Mouse (Mus musculus) embryonic facial prominence, embryonic 14.5 days (tissue): ENCODE measurements around the gene Lrfn2. TPM values are rescaled to one million over a fixed set of nuclear protein-coding genes. Genes with fewer than 3 reads are reported as not detected.

ENCODE experiments used
- ATAC-seq: fragments of 200-750 bp; cut with Nextera tagmentation; 2 replicates; pipeline ENCODE4 v1.8.0; 2017; ENCODE audit warnings: low read depth, moderate number of reproducible peaks, moderate TSS enrichment
- DNase-seq: peaks from one replicate; pipeline ENCODE4 v3.0.0-alpha.2; 2015; ENCODE audit warnings: low spot score
- H3K27ac ChIP-seq: fragments of 300-500 bp; sonication (generic); replicated peaks from 2 replicates; pipeline ENCODE4 v1.5.1; 2014; ENCODE audit warnings: low read depth, mild to moderate bottlenecking, low read length, moderate library complexity
- H3K27me3 ChIP-seq: fragments of 300-500 bp; sonication (generic); replicated peaks from 2 replicates; pipeline ENCODE4 v1.6.1; 2014; ENCODE audit warnings: low read length; ENCODE audit not compliant: control insufficient read depth, insufficient read depth
- H3K36me3 ChIP-seq: fragments of 300-500 bp; sonication (generic); 2 replicates; pipeline ENCODE4 v1.6.1; 2014; ENCODE audit warnings: low read length, mixed read lengths; ENCODE audit not compliant: control insufficient read depth, insufficient read depth
- H3K4me1 ChIP-seq: fragments of 300-500 bp; sonication (generic); 2 replicates; pipeline ENCODE4 v1.6.1; 2014; ENCODE audit warnings: antibody characterized with exemption, low read length; ENCODE audit not compliant: control insufficient read depth, insufficient read depth
- H3K4me2 ChIP-seq: fragments of 300-500 bp; sonication (generic); 2 replicates; pipeline ENCODE4 v1.6.1; 2014; ENCODE audit warnings: low read depth, mild to moderate bottlenecking, low read length, moderate library complexity, mixed read lengths
- H3K4me3 ChIP-seq: fragments of 300-500 bp; sonication (generic); 2 replicates; pipeline ENCODE4 v1.5.1; 2014; ENCODE audit warnings: low read depth, mild to moderate bottlenecking, low read length
- H3K9ac ChIP-seq: fragments of 300-500 bp; sonication (generic); 2 replicates; pipeline ENCODE4 v1.6.1; 2014; ENCODE audit warnings: low read depth, mild to moderate bottlenecking, low read length, moderate library complexity, mixed read lengths
- H3K9me3 ChIP-seq: fragments of 300-500 bp; sonication (generic); 2 replicates; pipeline ENCODE4 v1.6.1; 2016; ENCODE audit warnings: low read length; ENCODE audit not compliant: control insufficient read depth
- WGBS: fragments of 180-500 bp; shearing (Covaris S2); extraction: QIAGEN DNeasy Blood & Tissue Kit; methylation state at CpG from one replicate; pipeline ENCODE4 v1.1.7; 2014; 5-methylcytosine and 5-hydroxymethylcytosine counted together
- polyA plus RNA-seq: library from polyadenylated mRNA; unstranded; fragments of >200 nt; fragmentation: Nextera tagmentation; extraction: Ambion mirVana; gene quantifications from 2 replicates; pipeline ENCODE4 v1.2.1, GENCODE M21; 2014

Gene Lrfn2
- polyA plus RNA-seq, 1 experiment from 2014 or later = 0.79 TPM

GRCm38 (mm10) chr17:49035052-49035451 lies 102.9 kb downstream of the Lrfn2 start:
- H3K36me3 ChIP-seq = no peaks in the 10 kb centered on the region
- H3K27ac ChIP-seq = no peak overlapping the region
- no peaks in the 10 kb centered on the region for H3K9me3 ChIP-seq
- no peak for ATAC-seq
- H3K9ac ChIP-seq = no peak overlapping the region
- no peak for DNase-seq
- H3K4me2 ChIP-seq = no peak overlapping the region
- 61% methylated on average over 6 of the region's 6 CpGs for WGBS
- peaks cover 5% of the 10 kb centered on the region for H3K4me1 ChIP-seq
- no peak overlapping the region for H3K4me3 ChIP-seq
- H3K27me3 ChIP-seq = no peaks in the 10 kb centered on the region

- 69% methylated on average over 8 of the region's 8 CpGs for WGBS
- DNase-seq (no peak), ATAC-seq (no peak)
- H3K36me3 ChIP-seq = no peaks in the 10 kb centered on the region
- no peak overlapping the region for H3K4me3 ChIP-seq
- no peak overlapping the region for H3K9ac ChIP-seq
- H3K9me3 ChIP-seq = no peaks in the 10 kb centered on the region
- no peaks in the 10 kb centered on the region for H3K27me3 ChIP-seq
- H3K27ac ChIP-seq = no peak overlapping the region
- no peak overlapping the region for H3K4me2 ChIP-seq
- H3K4me1 ChIP-seq = no peaks in the 10 kb centered on the region
Observed at GRCm38 (mm10) chr17:49037163-49037950, 105.2 kb downstream of the Lrfn2 start.

DNA sequence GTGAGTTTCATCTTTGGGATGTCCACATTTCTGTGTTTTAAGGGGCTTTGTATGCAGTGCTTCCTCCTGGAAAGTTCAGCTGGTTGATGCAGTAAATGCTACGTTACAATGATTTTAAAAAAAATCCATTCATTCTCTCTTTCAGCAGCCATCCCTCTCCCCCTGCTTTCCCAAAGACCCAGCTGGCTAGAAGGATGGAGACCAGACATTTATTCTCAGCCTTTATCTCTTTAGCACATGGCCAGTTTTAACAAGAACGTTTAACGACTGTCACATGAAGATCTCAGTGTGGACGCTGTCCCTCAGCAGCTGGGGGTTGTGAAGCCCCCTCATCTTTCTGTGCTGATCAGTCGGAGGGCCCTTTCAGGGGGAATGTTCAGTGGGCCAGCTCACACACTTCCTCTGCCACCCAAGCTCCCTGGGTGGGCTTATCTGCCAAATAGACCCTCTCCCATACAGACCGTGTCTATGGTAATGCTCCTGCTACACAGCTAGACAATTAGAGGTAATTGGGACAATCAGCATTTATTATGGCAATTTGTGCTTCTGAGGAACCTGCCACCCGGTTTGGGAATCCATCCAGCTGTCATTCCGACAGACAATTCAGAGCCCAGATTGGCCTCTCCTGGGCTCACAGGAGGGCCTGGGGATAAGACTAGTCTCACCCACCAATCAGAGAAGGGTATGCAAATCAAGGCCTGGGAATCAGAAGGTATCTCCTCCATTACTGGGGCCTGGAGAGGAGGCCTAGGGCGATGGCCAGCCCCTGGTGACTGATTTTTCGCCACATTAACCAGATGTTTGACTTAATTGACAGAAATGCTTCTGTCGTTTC lies 111.8 kb downstream of the Lrfn2 start:
- Histone ChIP-seq H3K36me3 (no peaks in the 10 kb centered on the region), H3K9ac (no peak overlapping the region), H3K4me2 (no peak overlapping the region), H3K27ac (no peak overlapping the region), H3K27me3 (no peaks in the 10 kb centered on the region), H3K9me3 (no peaks in the 10 kb centered on the region), H3K4me1 (peaks cover 6% of the 10 kb centered on the region; the same call in 1 of the 2 replicates), H3K4me3 (no peak overlapping the region)
- peak; percentile 92; the same call in 1 of the 2 replicates for ATAC-seq
- 12% methylated on average over 11 of the region's 11 CpGs for whole genome bisulfite sequencing
- DNase-seq = peak; percentile 73

GRCm38 (mm10) chr17:49047921-49048320 lies 115.7 kb downstream of the Lrfn2 start:
- H3K4me1 ChIP-seq = peaks cover 6% of the 10 kb centered on the region; the same call in 1 of the 2 replicates
- no peak overlapping the region for H3K27ac ChIP-seq
- 48% methylated on average over 4 of the region's 4 CpGs for WGBS
- H3K9ac ChIP-seq = no peak overlapping the region
- H3K9me3 ChIP-seq = no peaks in the 10 kb centered on the region
- DNase-seq = peak; percentile 5
- no peak for ATAC-seq
- H3K36me3 ChIP-seq = no peaks in the 10 kb centered on the region
- H3K4me2 ChIP-seq = no peak overlapping the region
- H3K27me3 ChIP-seq = no peaks in the 10 kb centered on the region
- no peak overlapping the region for H3K4me3 ChIP-seq

DNA sequence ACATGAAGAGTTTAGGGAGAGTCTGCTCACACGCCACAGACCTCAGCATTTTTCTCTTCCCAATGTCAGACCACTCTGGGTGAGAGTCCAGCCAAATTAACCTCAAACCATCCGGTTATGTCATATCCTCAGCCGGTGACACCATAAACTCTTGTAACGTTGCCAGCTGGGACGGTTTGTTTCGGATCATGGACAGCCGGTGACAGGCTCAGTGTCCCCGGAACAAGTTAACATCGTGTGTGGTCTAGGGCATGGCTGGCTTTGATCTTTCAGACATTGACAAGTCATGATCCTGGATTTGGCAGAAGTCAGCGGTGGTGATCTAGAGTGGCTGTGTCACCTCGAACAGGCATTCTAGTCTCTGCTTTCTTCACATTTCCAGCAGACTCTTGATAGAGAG lies 119.1 kb downstream of the Lrfn2 start:
- no peaks in the 10 kb centered on the region for H3K9me3 ChIP-seq
- no peak overlapping the region for H3K4me2 ChIP-seq
- H3K4me1 ChIP-seq = no peaks in the 10 kb centered on the region
- no peaks in the 10 kb centered on the region for H3K27me3 ChIP-seq
- no peak overlapping the region for H3K4me3 ChIP-seq
- H3K36me3 ChIP-seq = no peaks in the 10 kb centered on the region
- 79% methylated on average over 11 of the region's 11 CpGs for WGBS
- H3K27ac ChIP-seq = no peak overlapping the region
- no peak for ATAC-seq
- DNase-seq = no peak
- H3K9ac ChIP-seq = no peak overlapping the region

DNA sequence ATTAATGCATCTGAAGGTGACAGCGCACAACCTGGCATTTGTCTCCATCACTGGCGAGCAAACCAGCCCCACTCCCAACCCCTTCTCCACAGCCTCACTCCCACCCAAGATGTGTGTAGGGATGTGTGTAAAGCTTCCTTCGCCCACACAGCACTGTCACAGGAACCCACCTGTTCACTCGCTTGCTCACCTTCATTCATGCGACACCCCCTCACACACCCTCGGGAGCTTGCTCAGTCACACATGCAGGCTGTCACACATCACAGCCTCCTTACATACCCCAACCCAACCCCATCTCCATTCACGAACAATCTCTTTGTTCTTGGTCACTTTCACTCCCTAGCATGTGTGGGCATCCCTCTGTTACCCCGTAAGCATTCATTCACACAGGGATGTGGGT lies 129.0 kb downstream of the Lrfn2 start:
- H3K4me3 ChIP-seq = no peak overlapping the region
- no peak for DNase-seq
- H3K36me3 ChIP-seq = no peaks in the 10 kb centered on the region
- no peak for ATAC-seq
- H3K9ac ChIP-seq = no peak overlapping the region
- H3K27ac ChIP-seq = no peak overlapping the region
- H3K27me3 ChIP-seq = no peaks in the 10 kb centered on the region
- H3K4me2 ChIP-seq = no peak overlapping the region
- no peaks in the 10 kb centered on the region for H3K4me1 ChIP-seq
- H3K9me3 ChIP-seq = no peaks in the 10 kb centered on the region
- WGBS = 86% methylated on average over 8 of the region's 8 CpGs

DNA sequence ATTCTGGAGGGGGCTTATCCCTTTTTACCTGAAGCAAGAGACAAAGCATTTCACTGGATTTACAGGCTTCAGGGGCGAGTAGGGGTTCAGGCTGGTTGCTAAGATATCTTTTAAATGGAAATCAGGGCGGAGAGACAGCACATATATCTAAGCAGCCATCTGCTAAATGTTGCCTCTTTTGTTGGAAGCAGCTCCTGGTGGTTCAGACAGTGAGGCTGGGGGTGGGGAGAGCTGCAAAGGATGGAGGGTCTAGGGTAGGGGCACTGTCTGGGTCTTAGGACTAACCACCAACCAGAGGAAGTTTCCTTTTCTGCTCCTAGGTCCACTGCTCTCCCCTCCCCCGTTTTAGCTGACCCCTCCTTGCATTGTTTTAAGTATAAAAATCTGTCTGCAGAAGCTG lies 131.6 kb downstream of the Lrfn2 start:
- H3K4me3 ChIP-seq = no peak overlapping the region
- 37% methylated on average over 3 of the region's 3 CpGs for WGBS

GRCm38 (mm10) chr17:49064526-49064925 lies 132.3 kb downstream of the Lrfn2 start:
- ATAC-seq (no peak), DNase-seq (peak; percentile 8)
- no peaks in the 10 kb centered on the region for H3K27me3 ChIP-seq
- no peaks in the 10 kb centered on the region for H3K36me3 ChIP-seq
- H3K9ac ChIP-seq = no peak overlapping the region
- H3K27ac ChIP-seq = no peak overlapping the region
- H3K4me1 ChIP-seq = no peaks in the 10 kb centered on the region
- no peak overlapping the region for H3K4me2 ChIP-seq
- 78% methylated on average over 8 of the region's 8 CpGs for WGBS
- H3K4me3 ChIP-seq = no peak overlapping the region
- no peaks in the 10 kb centered on the region for H3K9me3 ChIP-seq

More for the DNA sequence above, 131.6 kb downstream of the Lrfn2 start:
- no peak overlapping the region for H3K9ac ChIP-seq
- H3K4me1 ChIP-seq = no peaks in the 10 kb centered on the region
- H3K27ac ChIP-seq = no peak overlapping the region
- H3K9me3 ChIP-seq = no peaks in the 10 kb centered on the region
- no peaks in the 10 kb centered on the region for H3K36me3 ChIP-seq
- H3K27me3 ChIP-seq = no peaks in the 10 kb centered on the region
- ATAC-seq (no peak), DNase-seq (no peak)
- no peak overlapping the region for H3K4me2 ChIP-seq
